Mouse (Mus musculus): ENCODE measurements around the gene Gm11027.
A peak's percentile ranks its signal among the peaks of the same experiment; 100 is the strongest.

- TF ChIP-seq CTCF (conservative IDR thresholded peaks at IDR 0.05 in 1 of 2, IDR thresholded peaks at IDR 0.05 in 1 of 2; ENCODE audit: low read depth in 2 of 2, low read length in 2 of 2) (0 out of 4 replicates have a peak, but pooled peaks of 1 of the 2 experiments have one; percentile 0), PAX5 (IDR thresholded peaks at IDR 0.05; ENCODE audit: low read length) (no peak), ZC3H11A (IDR thresholded peaks at IDR 0.05; ENCODE audit: low read depth, low read length) (no peak), ZMIZ1 (IDR thresholded peaks at IDR 0.05; ENCODE audit: low read depth, low read length) (peak; percentile 55; the same call in 1 of the 2 replicates), SIN3A (IDR thresholded peaks at IDR 0.05; ENCODE audit: low read length) (peak; percentile 97), MYC (IDR thresholded peaks at IDR 0.05; ENCODE audit: low read depth, low read length) (peak; percentile 62; the same call in 1 of the 2 replicates), GABPA (IDR thresholded peaks at IDR 0.05; ENCODE audit: insufficient replicate concordance, low read depth, low read length) (no peak), POLR2A (IDR thresholded peaks at IDR 0.05; ENCODE audit: low read depth, low read length) (peak; percentile 90), MEF2A (IDR thresholded peaks at IDR 0.05; ENCODE audit: borderline replicate concordance, low read depth, low read length) (peak; percentile 36; the same call in 1 of the 2 replicates), POLR2AphosphoS2 (IDR thresholded peaks at IDR 0.05; ENCODE audit: low read depth, low read length) (peak; percentile 81; the same call in 1 of the 2 replicates), KAT2A (IDR thresholded peaks at IDR 0.05; ENCODE audit: insufficient replicate concordance, low read length) (0 out of 2 replicates have a peak, but pooled peaks have one; percentile 12), ZNF384 (IDR thresholded peaks at IDR 0.05; ENCODE audit: low read depth, low read length) (no peak), JUND (conservative IDR thresholded peaks at IDR 0.05; ENCODE audit: low read depth, low read length) (no peak), USF2 (conservative IDR thresholded peaks at IDR 0.05; ENCODE audit: low read depth, low read length) (no peak)
Observed at GRCm38 (mm10) chr12:116262555-116263341, 12.4 kb upstream of the Gm11027 start, which contains the start of gene Wdr60.
